Mouse (Mus musculus) lung, adult 2 months (tissue): ENCODE measurements around the gene Ankub1.

Source experiments
- CTCF ChIP-seq: fragments of 200-500 bp; IDR thresholded peaks from 2 replicates; pipeline ENCODE4 v1.5.1; 2011; ENCODE audit warnings: mild to moderate bottlenecking, low read length, control low read depth; ENCODE audit not compliant: insufficient read depth
- POLR2A ChIP-seq: fragments of 200-500 bp; IDR thresholded peaks from 2 replicates; pipeline ENCODE4 v1.6.1; 2011; ENCODE audit warnings: low read depth, mild to moderate bottlenecking, control low read depth, low read length, borderline replicate concordance; ENCODE audit errors: extremely low read depth

DNA sequence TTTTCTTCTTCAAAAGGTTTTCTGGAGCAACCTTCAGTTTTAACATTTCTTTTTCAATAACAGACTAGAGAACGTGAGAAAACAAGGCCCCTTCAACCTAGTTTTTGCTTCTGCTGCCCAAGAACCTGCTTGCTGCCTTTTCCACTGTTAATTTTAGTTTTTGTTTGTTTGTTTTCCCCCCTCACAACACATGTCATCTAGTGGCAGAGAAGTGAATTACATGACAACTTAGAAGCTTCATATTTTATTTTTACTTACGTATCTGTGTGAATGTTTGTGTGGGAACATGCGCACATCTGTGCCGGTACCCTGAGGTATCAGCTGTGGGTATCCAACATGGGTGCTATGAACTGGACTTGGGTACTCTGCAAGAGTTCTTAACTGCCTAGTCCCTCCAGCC, 76.9 kb downstream of the Ankub1 start:
- no peak for TF ChIP-seq POLR2A
- no peak for TF ChIP-seq CTCF
